Mouse (Mus musculus) gastrocnemius, postnatal 36 days (tissue): ENCODE results near the gene Ctsa. TPM values are rescaled to one million over a fixed set of nuclear protein-coding genes. Genes with fewer than 3 reads are reported as not detected.
"Not testable (repeated sequence)": the region's sequence is repeated elsewhere in the genome, so short reads cannot be mapped to it uniquely, and the experiment has no call there.

ENCODE experiments used
- DNase-seq, 2 experiments: peaks; one replicate each; pipeline ENCODE4 v3.0.0; 2022
- intact Hi-C: fragments of 180-260 bp; cut with DNase I; formaldehyde crosslinking; loops from one replicate; pipeline ENCODE4 v1.15.1; 2025
- total RNA-seq, 2 experiments: library from RNA; stranded (reverse); gene quantifications; 2 replicates each; pipeline ENCODE4 v1.2.3; 2021

Gene Ctsa
- total RNA-seq, 2 experiments from 2014 or later, result 45.6 to 49.4 TPM

GRCm38 (mm10) chr2:164871602-164872303 is 39.1 kb downstream of the Ctsa start:
- intact Hi-C loops, result no loop called here
- no peak for DNase-seq

- intact Hi-C loops, result no loop called here
- DNase-seq, result no peak
Measured at GRCm38 (mm10) chr2:164873621-164874020, 40.9 kb downstream of the Ctsa start.

- DNase-seq, result no peak
- intact Hi-C loops, result no loop called here
Measured at GRCm38 (mm10) chr2:164874239-164874769, 41.6 kb downstream of the Ctsa start.

- intact Hi-C loops, DNase-seq: not testable (repeated sequence)
Measured at GRCm38 (mm10) chr2:164875648-164876047, 43.0 kb downstream of the Ctsa start.

- intact Hi-C loops, DNase-seq: not testable (repeated sequence)
Measured at GRCm38 (mm10) chr2:164877376-164878215, 44.9 kb downstream of the Ctsa start.

- DNase-seq, result peak; percentile 58 to 60
- intact Hi-C loops, result no loop called here
Measured at GRCm38 (mm10) chr2:164878509-164879227, 46.0 kb downstream of the Ctsa start.

- DNase-seq, result peak; percentile 87 to 96
- intact Hi-C loops, result no loop called here
Measured at GRCm38 (mm10) chr2:164879228-164879567, 46.5 kb downstream of the Ctsa start, which contains the start of gene Pcif1. Gene Pcif1, plus strand, starts transcription at chr2:164879304.

- DNase-seq, result peak; percentile 89 to 92
- intact Hi-C loops, result loop anchor here (2.0 kb wide), 1 partner anchor 31 kb away; the partner anchor contains the start of gene Zfp335
Measured at GRCm38 (mm10) chr2:164879568-164880277, 47.0 kb downstream of the Ctsa start.

- no peak for DNase-seq
- intact Hi-C loops, result no loop called here
Measured at GRCm38 (mm10) chr2:164882619-164883018, 49.9 kb downstream of the Ctsa start.

GRCm38 (mm10) chr2:164885788-164886187 is 53.1 kb downstream of the Ctsa start:
- peak; percentile 74 to 76 for DNase-seq
- intact Hi-C loops, result no loop called here

- DNase-seq, result no peak
- intact Hi-C loops, result no loop called here
Measured at GRCm38 (mm10) chr2:164886617-164887016, 53.9 kb downstream of the Ctsa start.

GRCm38 (mm10) chr2:164888996-164889395 is 56.3 kb downstream of the Ctsa start:
- DNase-seq, result no peak
- intact Hi-C loops, result no loop called here

GRCm38 (mm10) chr2:164889960-164890359 is 57.3 kb downstream of the Ctsa start:
- DNase-seq, result no peak
- intact Hi-C loops, result no loop called here

Other genes with a start within 250 kb of the Ctsa start
- not detected for gene Wfdc6a, start 247.4 kb upstream of the Ctsa start, total RNA-seq
- not detected for gene Eppin, start 239.3 kb upstream of the Ctsa start, total RNA-seq
- not detected for gene Wfdc6b, start 219.4 kb upstream of the Ctsa start, total RNA-seq
- not detected for gene Wfdc8, start 219.2 kb upstream of the Ctsa start, total RNA-seq
- gene Wfdc16, start 194.1 kb upstream of the Ctsa start, total RNA-seq, result not detected
- not detected for gene Wfdc10, start 176.8 kb upstream of the Ctsa start, total RNA-seq
- gene Wfdc9, start 176.3 kb upstream of the Ctsa start, total RNA-seq, result not detected
- not detected for gene Wfdc11, start 158.8 kb upstream of the Ctsa start, total RNA-seq
- gene Wfdc13, start 147.8 kb upstream of the Ctsa start, total RNA-seq, result not detected
- not detected for gene Spint4, start 134.4 kb upstream of the Ctsa start, total RNA-seq
- not detected for gene Spint5, start 117.6 kb upstream of the Ctsa start, total RNA-seq
- gene Wfdc3, start 86.9 kb upstream of the Ctsa start, total RNA-seq, result not detected
- gene Dnttip1, start 86.9 kb upstream of the Ctsa start, total RNA-seq, result 10 to 100 TPM; 15.8 to 18.1 TPM
- gene Ube2c, start 63.0 kb upstream of the Ctsa start, total RNA-seq, result 1 to 10 TPM; 1.0 to 1.4 TPM
- gene Tnnc2, start 52.9 kb upstream of the Ctsa start, total RNA-seq, result over 10,000 TPM; 16,945 to 17,744 TPM
- gene Snx21, start 47.0 kb upstream of the Ctsa start, total RNA-seq, result 10 to 100 TPM; 18.1 to 20.8 TPM
- 1 to 10 TPM; 6.9 to 8.6 TPM for gene Acot8, start 28.0 kb upstream of the Ctsa start, total RNA-seq
- gene Zswim3, start 27.8 kb upstream of the Ctsa start, total RNA-seq, result 1 to 10 TPM; 1.2 TPM
- 1 to 10 TPM; 3.0 to 4.6 TPM for gene Zswim1, start 10.2 kb upstream of the Ctsa start, total RNA-seq
- gene Spata25, start 4.3 kb upstream of the Ctsa start, total RNA-seq, result under 1 TPM in 1 of 2 experiments, not detected in 1; 0.36 TPM
- 10 to 100 TPM; 35.8 to 36.3 TPM for gene Neurl2, start 583 bp downstream of the Ctsa start, total RNA-seq
- 10 to 100 TPM; 15.3 to 15.7 TPM for gene Pltp, start 24.8 kb downstream of the Ctsa start, total RNA-seq
- 10 to 100 TPM; 23.8 to 26.9 TPM for gene Pcif1, start 46.4 kb downstream of the Ctsa start, total RNA-seq
- 1 to 10 TPM; 8.8 to 9.3 TPM for gene Zfp335, start 78.9 kb downstream of the Ctsa start, total RNA-seq
- gene Mmp9, start 107.9 kb downstream of the Ctsa start, total RNA-seq, result under 1 TPM; 0.38 to 0.62 TPM
- gene Slc12a5, start 127.9 kb downstream of the Ctsa start, total RNA-seq, result under 1 TPM; 0.25 to 0.36 TPM
- 10 to 100 TPM; 10.3 to 11.7 TPM for gene Ncoa5, start 202.0 kb downstream of the Ctsa start, total RNA-seq
- under 1 TPM; 0.48 to 0.76 TPM for gene Cd40, start 222.8 kb downstream of the Ctsa start, total RNA-seq